9 mouse cellular contexts compared by ENCODE assay signal in the genomic region with DNA sequence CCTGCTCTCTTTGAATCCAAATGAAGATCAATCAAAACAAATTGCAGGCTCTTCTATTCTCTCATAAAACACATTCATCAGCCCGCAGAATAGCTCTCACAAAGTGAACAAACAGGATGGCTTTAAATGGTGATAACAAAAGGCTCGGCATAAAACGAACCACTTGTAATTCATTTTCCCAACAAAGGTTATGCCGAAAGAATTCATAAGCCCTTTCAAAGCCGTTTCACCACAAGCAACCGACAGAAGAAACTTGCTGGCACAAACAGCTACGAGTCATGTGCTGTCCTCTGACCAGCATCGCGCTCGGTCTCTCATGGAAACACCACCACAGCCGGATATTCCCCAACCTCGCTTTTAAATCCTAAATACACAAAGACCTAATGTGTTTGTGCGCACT. TPM values are rescaled to one million over a fixed set of nuclear protein-coding genes. Genes with fewer than 3 reads are reported as not detected.
DNase-seq lines count a peak whose midpoint lies in the region; ATAC-seq and TF ChIP-seq lines count a peak whose summit lies in the region.
"Had no signal": no experiment of that assay in that cellular context is flagged by ENCODE, and none has a peak within 500 bp of the region (broad histone marks: within the 10 kb centered on the region; RNA-seq: fewer than 3 reads in every experiment).

No protein-coding gene starts in this region.

- peak overlapping the region; percentile 75 for H3K27ac ChIP-seq in forebrain, embryonic 12.5 days
- peak overlapping the region; percentile 29; the same call in 1 of the 2 replicates for H3K27ac ChIP-seq in hindbrain, embryonic 14.5 days
- peak overlapping the region; percentile 65 for H3K27ac ChIP-seq in neural tube, embryonic 13.5 days (replicated peaks)
- H3K27ac ChIP-seq in liver, postnatal 0 days (ENCODE audit: low read depth): no peak overlapping the region
- H3K27ac ChIP-seq: embryonic facial prominence, embryonic 15.5 days had no signal

- peak; percentile 7 to 29 for DNase-seq in left cerebral cortex, postnatal 10 days (ENCODE audit: extremely low spot score in 1 of 2, low spot score in 2 of 2)
- DNase-seq in left cerebral cortex, postnatal 36 days (ENCODE audit: low spot score in 2 of 2): no peak
- peak; percentile 61 for DNase-seq in hindbrain, embryonic 14.5 days (ENCODE audit: low spot score)
- no peak for DNase-seq in liver, postnatal 0 days
- DNase-seq in MN1 (ENCODE audit: low spot score): no peak
- DNase-seq: kidney, postnatal 10 days had no signal

- H3K4me3 ChIP-seq in forebrain, embryonic 12.5 days (replicated peaks): no peak overlapping the region
- H3K4me3 ChIP-seq in hindbrain, embryonic 14.5 days (replicated peaks; ENCODE audit: low read length): 0 out of 2 replicates have a peak overlapping the region, but pooled peaks have one; percentile 6
- H3K4me3 ChIP-seq in neural tube, embryonic 13.5 days: peak overlapping the region; percentile 17
- no peak overlapping the region for H3K4me3 ChIP-seq in liver, postnatal 0 days (ENCODE audit: low read depth, low read length)
- H3K4me3 ChIP-seq: embryonic facial prominence, embryonic 15.5 days had no signal

- intact Hi-C loops in left cerebral cortex, postnatal 10 days (cut with DNase I): no loop called here
- intact Hi-C loops in left cerebral cortex, postnatal 36 days (cut with DNase I): no loop called here

- peak; percentile 55; the same call in 1 of the 2 replicates for ATAC-seq in forebrain, embryonic 12.5 days (ENCODE audit: low FRiP score)
- ATAC-seq in hindbrain, embryonic 14.5 days (ENCODE audit: low FRiP score): no peak
- ATAC-seq in neural tube, embryonic 13.5 days (ENCODE audit: low read depth): no peak
- no peak for ATAC-seq in liver, postnatal 0 days

- WGBS in forebrain, embryonic 12.5 days: 19% methylated on average over 13 of the region's 13 CpGs
- WGBS in hindbrain, embryonic 14.5 days: 17% methylated on average over 13 of the region's 13 CpGs
- 18% methylated on average over 13 of the region's 13 CpGs for whole genome bisulfite sequencing in neural tube, embryonic 13.5 days
- WGBS in liver, postnatal 0 days (ENCODE audit: insufficient replicate concordance): 88% methylated on average over 13 of the region's 13 CpGs

- peak overlapping the region; percentile 41 for H3K4me2 ChIP-seq in forebrain, embryonic 12.5 days
- peak overlapping the region; percentile 44 for H3K4me2 ChIP-seq in hindbrain, embryonic 14.5 days (replicated peaks)
- H3K4me2 ChIP-seq in neural tube, embryonic 13.5 days: peak overlapping the region; percentile 45
- no peak overlapping the region for H3K4me2 ChIP-seq in liver, postnatal 0 days (ENCODE audit: low read depth, low read length)
- H3K4me2 ChIP-seq: embryonic facial prominence, embryonic 15.5 days had no signal

- H3K9me3 ChIP-seq in forebrain, embryonic 12.5 days: no peaks in the 10 kb centered on the region
- H3K9me3 ChIP-seq in hindbrain, embryonic 14.5 days (ENCODE audit: control insufficient read depth, low read length): no peaks in the 10 kb centered on the region
- no peaks in the 10 kb centered on the region for H3K9me3 ChIP-seq in neural tube, embryonic 13.5 days
- H3K9me3 ChIP-seq in liver, postnatal 0 days (ENCODE audit: low read length): no peaks in the 10 kb centered on the region
- H3K9me3 ChIP-seq: embryonic facial prominence, embryonic 15.5 days had no signal

- H3K27me3 ChIP-seq in forebrain, embryonic 12.5 days: no peaks in the 10 kb centered on the region
- H3K27me3 ChIP-seq in hindbrain, embryonic 14.5 days (ENCODE audit: control insufficient read depth, insufficient read depth, low read length): no peaks in the 10 kb centered on the region
- H3K27me3 ChIP-seq in neural tube, embryonic 13.5 days: no peaks in the 10 kb centered on the region
- H3K27me3 ChIP-seq in liver, postnatal 0 days (ENCODE audit: insufficient read depth, low read length): no peaks in the 10 kb centered on the region
- H3K27me3 ChIP-seq: embryonic facial prominence, embryonic 15.5 days had no signal

- H3K9ac ChIP-seq in forebrain, embryonic 12.5 days: no peak overlapping the region
- H3K9ac ChIP-seq in hindbrain, embryonic 14.5 days: peak overlapping the region; percentile 41; the same call in 1 of the 2 replicates
- peak overlapping the region; percentile 39; the same call in 1 of the 2 replicates for H3K9ac ChIP-seq in neural tube, embryonic 13.5 days
- no peak overlapping the region for H3K9ac ChIP-seq in liver, postnatal 0 days (replicated peaks)
- H3K9ac ChIP-seq: embryonic facial prominence, embryonic 15.5 days had no signal

- H3K36me3 ChIP-seq in forebrain, embryonic 12.5 days (replicated peaks): no peaks in the 10 kb centered on the region
- H3K36me3 ChIP-seq in hindbrain, embryonic 14.5 days (replicated peaks; ENCODE audit: control insufficient read depth, insufficient read depth): no peaks in the 10 kb centered on the region
- no peaks in the 10 kb centered on the region for H3K36me3 ChIP-seq in neural tube, embryonic 13.5 days
- H3K36me3 ChIP-seq in liver, postnatal 0 days (replicated peaks; ENCODE audit: insufficient read depth, low read length): no peaks in the 10 kb centered on the region
- H3K36me3 ChIP-seq: embryonic facial prominence, embryonic 15.5 days had no signal

- TF ChIP-seq CTCF in liver, postnatal 0 days (IDR thresholded peaks at IDR 0.05; ENCODE audit: low read depth): no peak

- peaks cover 22% of the 10 kb centered on the region for H3K4me1 ChIP-seq in forebrain, embryonic 12.5 days
- peaks cover 15% of the 10 kb centered on the region for H3K4me1 ChIP-seq in hindbrain, embryonic 14.5 days (replicated peaks; ENCODE audit: control insufficient read depth, insufficient read depth, low read length)
- H3K4me1 ChIP-seq in neural tube, embryonic 13.5 days (replicated peaks): peaks cover 22% of the 10 kb centered on the region
- H3K4me1 ChIP-seq in liver, postnatal 0 days (ENCODE audit: insufficient read depth): no peaks in the 10 kb centered on the region; the same call in 1 of the 2 replicates

- no peak for TF ChIP-seq EP300 in liver, postnatal 0 days (IDR thresholded peaks at IDR 0.05; ENCODE audit: low read depth)

RNA-seq across cellular contexts. Expression of a gene that starts 23.8 kb away (rescaled TPM):
- 10 to 100 TPM; 31.0 to 31.5 TPM for total RNA-seq in left cerebral cortex, postnatal 10 days (2021)
- 10 to 100 TPM; 30.8 to 32.3 TPM for total RNA-seq in left cerebral cortex, postnatal 36 days (2021)
- 63.2 and 65.4 TPM in 2 replicates for polyA plus RNA-seq in forebrain, embryonic 12.5 days (2016; fragmentation: Nextera tagmentation; extraction: Ambion mirVana)
- polyA plus RNA-seq in hindbrain, embryonic 14.5 days (2014; fragmentation: Nextera tagmentation; extraction: Ambion mirVana): 56.0 and 61.1 TPM in 2 replicates
- polyA plus RNA-seq in neural tube, embryonic 13.5 days (2015; fragmentation: Nextera tagmentation; extraction: Ambion mirVana): 55.6 and 59.6 TPM in 2 replicates
- polyA plus RNA-seq in liver, postnatal 0 days (2015; fragmentation: Nextera tagmentation; extraction: Ambion mirVana): 28.6 and 30.6 TPM in 2 replicates

Comparison
In these comparisons a context has a peak if more than half of its experiments do, and no peak if none do; other contexts are left out.
1. DNase-seq: peak in left cerebral cortex, postnatal 10 days (2 of 2) and hindbrain, embryonic 14.5 days (single experiment); none in left cerebral cortex, postnatal 36 days (0 of 2), liver, postnatal 0 days (single experiment) and MN1 (single experiment).
2. H3K4me3 ChIP-seq: peak in hindbrain, embryonic 14.5 days (single experiment) and neural tube, embryonic 13.5 days (single experiment); none in forebrain, embryonic 12.5 days (single experiment) and liver, postnatal 0 days (single experiment).
3. H3K9ac ChIP-seq: peak in hindbrain, embryonic 14.5 days (single experiment) and neural tube, embryonic 13.5 days (single experiment); none in forebrain, embryonic 12.5 days (single experiment) and liver, postnatal 0 days (single experiment).